Mouse (Mus musculus): Measurements from ENCODE around the gene Lgals3bp.

Gene Lgals3bp

DNA sequence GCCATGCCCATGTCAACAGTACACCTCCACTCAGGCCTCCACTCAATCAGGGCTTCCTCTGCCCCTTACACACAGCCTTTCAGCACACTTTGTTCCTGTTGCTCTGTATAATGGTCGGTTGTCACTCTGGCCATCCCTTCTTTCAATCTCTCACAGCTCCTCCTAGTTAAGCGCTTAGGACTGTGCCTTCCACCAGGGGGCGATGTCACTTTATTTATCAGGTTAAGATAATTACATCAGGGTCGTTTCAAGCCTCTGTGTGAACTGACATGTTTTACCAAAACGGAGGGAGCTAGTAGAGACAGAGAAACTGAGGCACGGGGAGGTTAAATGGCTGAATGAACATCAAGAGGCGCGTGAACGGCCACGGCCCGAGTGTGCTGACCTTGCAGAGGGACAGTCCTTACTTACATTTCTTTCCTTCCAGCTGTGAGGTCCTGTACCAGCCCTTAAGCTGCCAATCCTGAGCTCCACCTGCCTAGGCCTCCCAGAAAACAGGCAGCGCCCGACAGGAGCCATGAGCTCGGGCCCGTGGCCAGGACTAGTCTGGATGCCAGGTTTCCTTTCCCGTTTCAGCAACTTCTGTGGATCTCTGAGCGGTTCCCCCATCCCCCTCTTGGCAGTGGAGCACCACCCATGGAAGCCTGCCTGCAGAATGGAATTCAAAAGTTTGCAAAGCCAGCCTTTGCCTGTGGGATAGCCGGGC is 21.5 kb upstream of the Lgals3bp start:
- peak; percentile 79 to 87 for DNase-seq

DNA sequence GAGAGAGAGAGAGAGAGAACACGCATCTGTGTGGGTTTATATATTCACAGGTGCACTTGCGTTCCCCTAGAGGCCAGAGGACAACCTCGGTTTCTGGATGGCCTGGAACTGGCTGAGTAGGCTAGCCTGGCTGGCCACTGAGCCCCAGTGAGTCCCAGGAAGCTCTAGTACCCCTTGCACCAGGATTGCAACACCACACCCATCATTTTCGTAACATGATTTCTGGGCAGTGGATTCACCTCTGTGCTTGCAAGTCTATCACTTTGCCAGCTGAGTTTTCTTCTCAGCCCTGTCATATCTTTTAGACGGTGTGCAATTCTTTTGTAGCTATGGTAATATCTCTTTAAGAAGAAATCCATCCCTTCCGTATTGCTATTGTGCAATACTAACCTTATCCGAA is 18.4 kb upstream of the Lgals3bp start:
- DNase-seq: no peak

DNA sequence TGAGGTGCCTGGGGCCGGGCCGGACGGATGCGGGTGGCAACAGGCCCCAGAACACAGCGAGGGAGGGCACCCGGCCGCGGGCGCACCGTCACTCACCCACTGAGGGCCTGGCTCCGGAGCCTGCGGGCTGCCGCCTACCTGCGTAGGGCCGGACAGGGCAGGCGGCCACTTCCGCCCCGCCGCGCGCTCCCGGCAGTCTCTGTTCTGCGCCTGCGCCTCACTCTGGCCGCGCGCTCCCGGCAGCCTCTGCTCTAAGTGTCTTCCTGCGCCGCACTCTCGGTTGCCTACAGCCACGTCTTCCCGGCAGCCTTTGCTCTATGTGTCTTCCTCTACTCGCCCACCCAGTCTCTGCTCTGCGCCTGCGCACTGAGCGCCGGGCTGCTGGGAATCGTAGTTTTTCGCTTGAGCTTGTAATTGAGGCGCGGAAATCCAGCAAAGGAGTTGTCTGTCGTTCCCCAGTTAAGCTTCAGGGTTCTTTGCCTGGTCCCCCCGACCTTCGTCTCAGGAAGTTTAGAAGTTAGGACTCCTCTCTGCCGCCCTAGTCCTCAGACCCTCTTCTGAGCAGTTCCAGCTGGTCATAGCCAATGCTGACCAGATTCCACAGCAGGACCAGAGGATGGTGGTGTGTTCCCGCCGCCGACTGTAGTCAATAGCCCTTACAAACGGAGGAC is 17.1 kb upstream of the Lgals3bp start, which contains the start of gene Cant1:
Gene Cant1 (minus strand): TSS at position 253 of the 671 bp plus-strand sequence.
- DNase-seq: peak; percentile 98

DNA sequence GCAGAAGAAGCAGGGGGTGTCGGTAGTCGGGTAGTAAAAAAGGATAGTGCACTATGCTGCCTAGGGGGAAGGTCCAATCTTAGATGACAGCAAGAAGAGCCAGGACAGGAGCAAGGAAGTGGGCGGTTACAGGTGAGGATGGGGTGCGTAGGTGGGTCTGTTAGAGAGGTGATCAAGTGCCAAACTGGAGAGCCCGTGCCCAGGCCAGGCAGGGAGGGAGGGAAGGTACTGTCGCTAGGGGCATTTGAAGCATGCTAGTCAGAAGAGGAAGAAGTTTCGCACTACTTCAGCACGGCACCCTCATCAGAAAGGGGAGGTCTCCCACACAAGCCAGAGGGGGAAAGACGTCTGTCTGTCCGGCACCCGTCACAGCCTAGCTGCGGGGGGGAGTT is 16.5 kb upstream of the Lgals3bp start:
- DNase-seq: no peak

DNA sequence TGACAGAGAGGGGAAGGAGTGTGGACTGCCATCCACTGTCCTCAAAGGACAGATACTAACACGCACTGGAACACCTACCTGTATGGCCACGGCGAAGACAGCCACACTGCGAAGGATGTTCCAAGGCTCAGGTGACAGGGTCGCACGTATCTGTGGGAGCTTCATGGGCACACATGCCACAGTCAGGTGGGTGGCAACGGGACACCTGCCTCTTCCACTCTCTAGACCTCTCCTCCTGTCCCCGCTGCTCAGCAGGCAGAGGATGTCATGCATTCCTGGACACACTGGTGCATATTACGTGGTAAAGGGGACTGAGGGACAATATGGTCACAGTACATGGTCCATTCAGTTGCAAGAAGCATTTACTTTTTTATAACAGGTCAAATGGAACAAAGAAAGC is 15.6 kb upstream of the Lgals3bp start:
- no peak for DNase-seq

DNA sequence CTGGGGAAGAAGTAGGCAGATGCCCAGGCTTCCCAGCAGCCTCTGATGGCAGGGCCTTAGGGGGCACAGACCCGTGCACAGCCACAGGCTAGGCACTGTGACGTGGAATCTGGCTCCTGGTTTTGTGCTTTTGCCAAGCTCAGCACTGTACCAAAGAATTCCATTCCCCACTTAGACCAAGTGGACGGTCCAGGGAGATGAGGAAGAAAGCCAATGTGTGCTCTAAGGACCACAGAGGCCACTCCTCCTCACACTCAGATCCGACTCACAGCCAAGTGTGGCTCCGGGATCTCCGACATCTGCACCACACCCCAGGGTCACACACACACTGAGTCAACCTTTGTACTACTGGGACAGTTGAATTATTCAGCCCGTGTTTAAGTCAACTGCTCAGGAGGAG is 14.2 kb upstream of the Lgals3bp start:
- DNase-seq: no peak

DNA sequence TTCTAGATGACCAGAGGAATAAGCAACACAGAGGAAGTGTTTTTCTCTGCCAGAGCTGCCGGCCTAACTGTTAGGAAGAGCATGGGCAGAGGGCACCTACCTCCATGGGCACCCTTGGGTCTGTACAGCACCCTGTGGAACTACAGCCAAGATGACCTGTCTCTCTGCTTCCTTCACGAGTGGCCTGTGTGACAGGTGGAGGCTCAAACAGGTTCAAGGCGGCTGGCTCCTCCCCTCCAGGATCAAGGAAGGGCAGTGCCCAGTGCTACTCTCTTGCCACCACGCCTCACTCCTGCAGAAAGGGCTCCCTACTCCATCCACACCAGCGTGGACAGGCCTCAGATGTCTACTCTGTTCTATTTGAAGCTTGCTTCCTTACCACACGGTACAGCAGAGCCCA is 13.7 kb upstream of the Lgals3bp start:
- no peak for DNase-seq

DNA sequence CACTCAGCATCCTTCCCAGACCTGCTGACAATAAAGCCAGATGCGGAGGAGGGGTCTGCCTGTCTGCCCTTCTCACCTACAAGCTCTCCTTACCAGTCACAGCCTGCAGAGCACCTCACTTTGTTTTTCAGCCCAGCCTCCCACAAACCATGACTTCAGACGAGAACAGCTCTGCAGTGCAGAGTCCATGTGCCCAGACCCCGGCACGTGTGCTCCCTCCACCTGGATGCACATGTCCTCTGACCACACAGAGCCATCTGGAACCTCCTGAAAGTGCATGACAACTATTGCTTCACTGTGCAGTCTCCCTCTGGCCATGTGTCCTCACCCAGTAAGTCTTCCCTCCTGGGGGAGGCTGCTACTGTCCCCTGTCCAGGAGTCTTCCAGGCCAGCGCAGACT is 12.4 kb upstream of the Lgals3bp start:
- no peak for DNase-seq

DNA sequence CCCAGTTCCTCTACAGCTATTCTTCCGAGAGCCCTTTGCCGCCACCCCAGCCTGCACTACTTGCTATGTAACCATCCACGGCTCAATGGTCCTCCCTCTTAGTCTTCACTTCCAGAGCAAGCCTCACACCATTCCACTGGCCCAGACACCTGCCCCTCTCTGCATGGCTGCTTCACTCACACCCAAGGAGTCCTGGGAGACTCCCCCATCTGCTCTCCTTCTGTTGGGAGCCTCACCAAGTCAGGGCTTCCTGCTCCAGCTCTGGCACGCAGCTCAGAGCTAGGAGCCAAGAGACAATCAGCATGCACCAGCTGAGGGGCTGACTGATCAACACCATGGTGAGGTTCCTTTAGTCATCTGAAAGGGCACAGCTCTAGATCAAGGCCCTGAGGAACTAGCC is 11.2 kb upstream of the Lgals3bp start:
- peak; percentile 63 to 65 for DNase-seq

DNA sequence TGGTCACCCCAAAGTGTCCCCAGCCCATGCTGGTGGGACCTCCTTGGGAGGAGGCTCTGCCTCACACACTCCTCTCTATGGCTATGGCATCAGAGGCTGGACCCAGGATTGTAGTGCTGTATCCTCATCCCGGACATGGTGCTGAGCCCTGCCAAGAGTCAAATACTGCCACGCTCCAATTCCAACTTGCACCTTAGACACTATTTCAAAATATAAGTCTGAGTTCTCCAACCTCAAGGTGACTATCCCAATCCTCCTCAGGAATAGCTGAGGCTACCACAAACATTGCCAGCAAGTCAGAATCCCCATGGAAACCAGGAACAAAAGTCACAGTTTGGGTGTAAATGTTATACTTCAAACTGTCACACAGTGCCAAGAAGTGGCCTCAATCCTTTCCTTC is 10.7 kb upstream of the Lgals3bp start:
- no peak for DNase-seq

DNA sequence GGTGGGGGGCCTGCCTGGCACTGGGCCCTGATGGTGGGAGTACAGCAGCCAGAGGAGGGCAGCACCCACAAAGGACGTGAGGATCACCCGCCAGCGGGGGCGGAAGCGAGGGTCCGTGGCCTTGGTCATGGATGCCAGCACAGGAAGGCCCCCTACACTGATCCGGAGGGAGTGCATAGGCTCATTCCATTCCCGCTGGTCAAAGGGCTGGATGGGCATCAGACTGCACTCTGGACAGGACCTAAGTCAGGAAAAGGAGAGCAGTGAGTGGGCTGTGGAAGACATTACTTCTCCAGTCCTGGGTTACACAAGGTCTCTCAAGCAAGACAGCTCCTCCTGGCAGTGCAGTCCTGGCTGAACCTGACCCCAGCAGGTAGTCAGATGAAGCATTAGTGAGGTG is 9.4 kb upstream of the Lgals3bp start:
- DNase-seq: no peak

DNA sequence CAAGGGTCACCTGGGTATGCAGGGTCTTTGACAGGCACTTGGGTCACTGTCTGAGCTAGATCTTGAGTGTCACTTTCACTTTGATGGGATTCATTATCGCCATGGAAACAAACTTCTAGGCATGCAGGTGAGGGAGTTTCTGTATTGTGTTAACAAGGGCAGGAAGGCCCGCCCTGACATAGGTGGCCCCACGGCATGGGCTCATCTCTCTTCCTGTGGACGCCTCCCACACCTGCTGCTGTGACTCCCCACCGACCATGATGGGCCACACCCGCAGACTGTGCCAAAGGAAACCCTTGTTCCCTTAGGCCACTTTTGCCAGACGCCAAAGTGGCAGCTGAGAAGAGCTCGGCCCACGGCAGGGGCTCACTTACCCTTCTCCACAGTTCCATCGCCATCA is 8.6 kb upstream of the Lgals3bp start:
- DNase-seq: no peak

DNA sequence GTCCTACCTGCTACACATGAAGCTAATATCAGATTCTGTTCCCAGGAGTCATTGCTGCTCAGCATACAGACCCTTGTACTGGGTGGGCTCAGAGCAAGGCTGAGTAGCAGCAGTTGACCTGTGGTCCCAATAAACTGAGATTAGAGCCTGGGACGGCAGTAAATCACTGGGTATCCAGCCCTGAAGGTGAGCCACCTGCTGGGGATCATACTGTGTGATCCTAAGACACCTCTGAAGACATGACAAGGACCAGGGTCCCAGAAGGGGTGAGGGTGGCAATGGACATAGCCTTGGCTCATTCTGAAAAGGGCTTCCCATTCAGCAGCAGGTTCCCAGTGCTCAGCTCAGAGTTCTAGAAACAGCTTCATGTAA is 8.2 kb upstream of the Lgals3bp start:
- DNase-seq: no peak

DNA sequence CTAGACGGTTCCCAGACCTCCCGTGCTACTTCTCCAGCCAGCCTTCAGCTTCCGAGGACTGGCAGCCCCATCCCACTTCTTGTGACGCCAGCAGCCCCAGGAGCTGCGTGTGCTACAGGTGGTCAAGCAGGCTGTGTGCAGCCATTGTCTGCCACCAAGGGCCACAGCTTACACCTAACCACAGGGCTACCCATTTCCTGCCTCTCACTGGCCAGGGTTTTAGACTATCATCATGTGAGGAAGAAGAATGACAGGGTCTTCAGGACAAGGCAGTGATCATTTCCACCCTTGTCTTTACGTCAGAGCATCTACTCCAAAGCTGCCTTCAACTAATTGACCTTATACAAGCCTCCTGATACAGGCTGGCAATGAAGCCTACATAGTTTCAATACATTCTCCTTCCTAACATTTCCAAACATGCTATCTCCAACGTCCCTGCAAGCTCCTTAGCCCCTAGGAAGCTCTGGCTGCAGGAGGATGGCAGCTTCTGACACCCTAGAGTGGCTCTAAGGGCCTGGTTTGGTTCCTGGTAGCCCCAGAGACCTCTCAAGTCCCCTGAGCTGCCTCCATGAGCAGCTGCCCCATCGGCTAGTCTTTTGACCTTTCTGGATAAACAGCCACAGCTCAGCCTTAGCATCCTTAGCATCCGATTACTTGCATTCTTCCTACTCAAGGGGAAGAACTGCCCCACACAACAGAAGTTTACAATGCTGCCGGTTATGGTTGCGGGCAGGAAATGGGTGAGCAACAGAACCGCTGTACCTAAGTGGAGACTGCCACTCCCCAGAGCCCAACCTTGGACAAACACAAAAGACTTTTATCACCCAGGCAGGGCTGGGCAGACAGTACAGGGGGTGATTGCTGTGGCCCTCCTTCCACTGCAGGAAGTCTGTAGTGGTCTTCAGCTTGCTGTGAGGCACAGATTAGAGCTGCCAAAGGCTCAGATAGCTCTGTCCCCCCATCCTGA is 7.5 kb upstream of the Lgals3bp start:
- DNase-seq: no peak

DNA sequence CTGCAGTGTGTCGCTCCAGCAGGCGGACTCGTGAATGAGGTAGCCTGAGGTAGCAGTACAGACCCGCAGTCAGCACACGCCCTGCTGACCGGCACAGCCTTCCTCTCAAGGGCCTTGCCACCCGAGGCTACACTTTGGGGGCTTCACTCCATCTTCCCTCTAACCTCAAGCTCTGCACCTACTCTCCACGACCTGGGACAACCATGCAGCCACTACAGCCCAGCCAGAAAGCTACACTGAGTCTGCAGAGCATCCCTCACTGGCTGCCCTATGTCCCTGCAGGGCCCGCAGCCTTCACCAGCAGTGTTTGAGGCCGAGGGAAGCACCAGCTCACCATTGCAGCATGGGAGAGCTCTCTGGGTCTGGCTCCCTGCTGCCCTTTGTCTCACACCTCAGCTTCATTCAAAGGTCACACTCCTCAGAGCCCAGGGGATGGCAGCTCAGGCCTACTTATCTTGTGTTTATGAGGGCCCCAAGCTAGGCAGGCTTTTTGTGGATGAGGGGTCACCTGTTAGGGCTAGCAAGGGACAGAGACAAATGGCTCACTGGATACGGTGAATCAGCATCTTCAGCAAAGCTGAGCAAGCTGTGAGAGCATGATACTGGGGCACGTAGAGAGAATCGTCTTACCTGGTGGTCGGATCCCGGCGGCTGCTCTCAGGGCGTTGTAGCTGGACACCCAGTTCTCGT is 6.3 kb upstream of the Lgals3bp start:
- DNase-seq: peak in 1 of 2 experiments; percentile 5

DNA sequence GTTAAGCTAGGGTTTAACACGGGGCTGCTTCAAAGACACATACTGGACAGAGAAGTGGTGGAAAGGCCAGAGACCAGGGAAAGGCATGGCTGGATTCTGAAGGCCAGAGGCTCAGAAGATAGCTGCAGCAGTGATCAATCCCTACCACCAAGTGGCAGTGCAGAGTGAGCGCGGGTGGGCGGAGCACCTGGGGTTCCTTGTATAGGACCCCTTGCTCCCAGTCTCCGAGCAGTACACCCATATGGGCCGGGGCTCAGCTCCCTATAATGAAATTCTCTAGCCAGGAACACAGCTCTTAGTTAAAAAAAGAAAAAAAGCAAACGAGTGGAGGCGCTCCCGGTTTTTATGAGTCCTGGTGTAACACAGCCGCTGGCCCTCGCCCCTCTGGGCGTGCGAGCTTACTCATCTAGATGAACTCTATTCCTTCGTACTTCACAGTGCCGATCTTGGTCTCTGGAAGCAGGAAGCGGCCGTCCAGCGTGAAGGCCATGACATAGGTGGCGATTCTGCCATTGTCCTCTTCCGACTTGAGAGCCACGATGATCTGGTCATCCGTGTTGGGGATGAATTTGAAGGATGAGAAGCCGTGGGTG is 5.5 kb upstream of the Lgals3bp start:
- DNase-seq: peak; percentile 51 to 69

DNA sequence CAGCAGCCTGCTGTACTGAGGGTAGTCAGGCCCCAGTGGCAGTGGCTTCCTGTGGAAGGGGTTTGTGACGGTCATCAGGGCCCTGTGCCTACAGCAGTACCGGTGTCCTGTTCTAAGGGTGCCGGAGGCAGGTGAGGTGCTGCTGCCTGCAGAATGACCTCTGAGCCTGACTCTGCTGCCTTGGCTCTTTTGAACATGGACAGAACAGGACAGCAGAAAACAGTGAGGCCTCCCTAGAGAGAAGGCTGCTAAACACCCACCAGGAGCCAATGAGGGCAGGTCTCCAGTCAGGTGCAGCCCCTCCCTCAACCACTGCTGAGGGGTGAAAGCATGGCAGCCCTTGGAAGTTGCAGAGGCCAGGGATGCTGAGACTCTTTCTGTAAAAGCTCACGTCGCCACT is 4.6 kb upstream of the Lgals3bp start:
- DNase-seq: peak; percentile 5 to 10

DNA sequence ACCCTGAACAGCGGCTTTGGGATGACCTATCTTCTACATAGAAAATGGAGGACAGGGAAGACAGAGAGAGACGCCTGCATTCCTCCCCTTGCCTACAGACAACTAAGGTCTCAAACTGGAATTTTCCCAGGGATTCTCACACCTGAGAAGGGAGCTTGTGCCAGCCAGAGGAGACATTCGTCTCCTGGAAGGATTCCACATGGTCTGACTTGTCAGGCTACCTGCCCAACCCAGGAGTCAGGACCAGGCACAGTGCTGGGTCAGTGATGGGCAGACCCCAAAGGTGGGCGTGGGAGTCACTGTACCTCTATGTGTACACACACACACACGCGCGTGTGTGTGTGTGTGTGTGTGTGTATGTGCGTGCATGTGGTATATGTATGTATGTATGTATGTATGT is 3.4 kb upstream of the Lgals3bp start:
- DNase-seq: peak; percentile 3 to 9

DNA sequence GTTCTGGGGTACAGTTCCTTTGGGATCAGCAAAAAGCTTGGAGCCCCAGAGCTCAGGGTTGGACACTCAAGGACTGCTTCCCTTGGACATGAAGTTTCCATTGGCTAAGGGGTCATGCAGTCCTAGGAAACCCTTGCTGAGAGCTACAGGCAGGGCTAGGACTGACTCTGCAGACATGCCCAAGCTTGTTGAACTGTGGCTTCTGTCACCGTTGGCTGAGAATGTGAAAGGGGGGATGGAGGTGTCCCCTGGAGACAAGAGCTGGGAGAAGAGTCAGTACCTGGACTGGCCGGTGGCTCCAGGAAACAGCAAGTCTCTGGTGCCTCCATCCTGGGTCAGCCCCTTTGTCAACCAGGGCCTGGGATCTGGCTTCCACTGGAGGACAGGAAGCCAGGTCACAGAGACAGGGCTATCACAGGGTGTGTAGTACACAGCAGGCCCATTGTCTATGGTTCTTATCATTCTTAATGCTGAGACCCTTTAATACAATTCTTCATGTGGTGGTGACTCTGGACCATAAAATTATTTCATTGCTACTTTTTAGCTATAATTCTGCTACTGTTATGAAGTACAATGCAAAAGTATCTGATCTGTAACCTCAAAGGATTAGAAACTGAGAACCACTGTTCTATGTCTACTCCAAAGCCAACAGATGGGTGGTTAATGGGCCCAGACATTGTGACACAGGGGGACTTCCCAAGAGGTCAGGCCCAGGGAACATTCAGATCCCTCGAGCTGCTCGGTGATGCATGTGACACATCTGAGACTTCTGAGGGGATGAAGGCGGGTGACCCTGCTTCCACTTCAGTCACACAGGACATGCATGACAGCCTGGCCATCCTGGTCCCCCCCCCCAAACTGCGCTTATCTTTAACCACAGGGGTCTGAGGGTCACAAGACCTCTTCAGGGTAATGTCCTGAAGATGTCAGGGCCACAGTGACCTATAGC is 2.3 kb upstream of the Lgals3bp start:
- DNase-seq: peak; percentile 12 to 14

DNA sequence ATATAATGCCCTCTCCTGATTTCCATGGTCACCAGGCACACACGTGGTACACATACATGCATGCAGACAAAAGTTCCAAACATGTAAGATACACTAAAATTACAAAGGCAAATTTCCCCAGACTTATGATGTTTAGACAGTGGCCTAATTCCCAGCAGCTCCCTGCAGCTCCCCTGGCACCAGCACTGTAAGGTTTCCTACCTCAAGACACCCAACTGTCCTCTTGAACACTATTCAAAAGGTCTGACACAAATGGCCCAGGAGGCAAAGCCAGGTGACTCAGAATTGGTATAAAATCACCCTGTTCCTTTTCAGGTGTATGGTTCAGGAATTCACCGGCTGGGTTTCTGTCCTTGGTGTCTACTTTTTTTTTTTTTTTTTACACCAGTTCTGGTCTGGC is 1.3 kb upstream of the Lgals3bp start:
- peak; percentile 39 to 40 for DNase-seq

DNA sequence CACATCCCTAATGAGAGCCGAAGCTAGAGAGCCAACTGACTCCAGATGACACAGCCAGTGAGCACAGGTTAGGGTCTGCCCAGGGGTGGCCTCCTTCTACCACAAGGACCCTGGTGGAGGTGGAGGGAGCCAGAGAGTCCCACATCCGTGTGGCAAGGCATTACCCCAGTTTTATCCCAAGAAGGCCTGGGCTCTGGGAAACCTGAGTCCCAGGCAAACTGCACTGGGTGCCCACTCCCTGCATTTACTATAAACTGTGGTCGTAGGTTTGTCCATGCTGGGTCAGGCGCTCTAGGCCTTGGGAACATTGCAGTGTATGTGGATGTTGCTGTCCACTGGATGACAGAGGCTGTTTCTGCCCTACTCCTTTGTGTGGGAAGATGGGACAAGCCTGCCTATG is 697 bp downstream of the Lgals3bp start:
- DNase-seq: peak in 1 of 2 experiments; percentile 21

Measured in cerebellum, postnatal 25 days (tissue).